Mouse (Mus musculus) G1E (cell line): ENCODE results near the gene Rbms3.

ENCODE experiments used
- CTCF ChIP-seq: IDR thresholded peaks from 2 replicates; pipeline ENCODE4 v1.5.1; 2012; ENCODE audit warnings: low read depth, low read length, inconsistent platforms, mixed read lengths
- GATA1 ChIP-seq: IDR thresholded peaks from 2 replicates; pipeline ENCODE4 v1.6.1; 2012; ENCODE audit warnings: borderline replicate concordance, low read length, inconsistent platforms, mixed read lengths
- GATA2 ChIP-seq: IDR thresholded peaks from 2 replicates; pipeline ENCODE4 v1.6.1; 2012; ENCODE audit warnings: low read depth, low read length, inconsistent platforms, borderline replicate concordance
- POLR2AphosphoS5 ChIP-seq: IDR thresholded peaks from 2 replicates; pipeline ENCODE4 v1.6.1; 2012; ENCODE audit warnings: low read depth, low read length, inconsistent platforms; ENCODE audit not compliant: insufficient replicate concordance
- TAL1 ChIP-seq: conservative IDR thresholded peaks from 2 replicates; pipeline ENCODE4 v1.6.1; 2012; ENCODE audit warnings: low read depth, low read length, inconsistent platforms, mixed read lengths

- no peak for TF ChIP-seq CTCF
- TF ChIP-seq TAL1: no peak
- TF ChIP-seq GATA1: no peak
- no peak for TF ChIP-seq POLR2AphosphoS5
- no peak for TF ChIP-seq GATA2
Measured at GRCm38 (mm10) chr9:117059586-117059985, 570.1 kb downstream of the Rbms3 start.
